Mouse (Mus musculus): ENCODE measurements around the gene Ldlrad3.
A peak's percentile ranks its signal among the peaks of the same experiment; 100 is the strongest.

The Ldlrad3 gene

GRCm38 (mm10) chr2:102113323-102113722 is 72.9 kb downstream of the Ldlrad3 start:
- DNase-seq = no peak

GRCm38 (mm10) chr2:102111906-102112499 is 74.2 kb downstream of the Ldlrad3 start:
- no peak for DNase-seq

GRCm38 (mm10) chr2:102110306-102110705 is 75.9 kb downstream of the Ldlrad3 start:
- DNase-seq = peak; percentile 44

GRCm38 (mm10) chr2:102107280-102107679 is 78.9 kb downstream of the Ldlrad3 start:
- peak; percentile 42 for DNase-seq

GRCm38 (mm10) chr2:102106728-102107127 is 79.5 kb downstream of the Ldlrad3 start:
- no peak for DNase-seq

GRCm38 (mm10) chr2:102105454-102105853 is 80.7 kb downstream of the Ldlrad3 start:
- DNase-seq = no peak

GRCm38 (mm10) chr2:102103955-102104354 is 82.2 kb downstream of the Ldlrad3 start:
- DNase-seq = no peak

- DNase-seq = no peak
Observed at GRCm38 (mm10) chr2:102100490-102100889, 85.7 kb downstream of the Ldlrad3 start.

GRCm38 (mm10) chr2:102099702-102100450 is 86.3 kb downstream of the Ldlrad3 start:
- DNase-seq = no peak

- no peak for DNase-seq
Observed at GRCm38 (mm10) chr2:102099261-102099660, 86.9 kb downstream of the Ldlrad3 start.

- no peak for DNase-seq
Observed at GRCm38 (mm10) chr2:102094773-102095172, 91.4 kb downstream of the Ldlrad3 start.

- DNase-seq = no peak
Observed at GRCm38 (mm10) chr2:102094281-102094680, 91.9 kb downstream of the Ldlrad3 start.

GRCm38 (mm10) chr2:102092579-102092978 is 93.6 kb downstream of the Ldlrad3 start:
- no peak for DNase-seq

GRCm38 (mm10) chr2:102091516-102092350 is 94.5 kb downstream of the Ldlrad3 start:
- peak; percentile 85 for DNase-seq

- no peak for DNase-seq
Observed at GRCm38 (mm10) chr2:102087787-102088186, 98.4 kb downstream of the Ldlrad3 start.

GRCm38 (mm10) chr2:102086583-102086982 is 99.6 kb downstream of the Ldlrad3 start:
- no peak for DNase-seq

GRCm38 (mm10) chr2:102082782-102083181 is 103.4 kb downstream of the Ldlrad3 start:
- DNase-seq = no peak

GRCm38 (mm10) chr2:102077554-102077953 is 108.6 kb downstream of the Ldlrad3 start:
- peak; percentile 84 for DNase-seq

GRCm38 (mm10) chr2:102076237-102076636 is 109.9 kb downstream of the Ldlrad3 start:
- peak; percentile 62 for DNase-seq

GRCm38 (mm10) chr2:102073266-102074037 is 112.7 kb downstream of the Ldlrad3 start:
- peak; percentile 61 for DNase-seq

- no peak for DNase-seq
Observed at GRCm38 (mm10) chr2:102072859-102073258, 113.3 kb downstream of the Ldlrad3 start.

- DNase-seq = no peak
Observed at GRCm38 (mm10) chr2:102071022-102071717, 115.0 kb downstream of the Ldlrad3 start.

All from thymus, postnatal 4 days (tissue).